Mouse (Mus musculus): ENCODE measurements at regions not wholly inside any gene's neighbourhood (a gene's known extent, or its start where the extent isn't known, plus 50 kb on each side); places are given as distances from the start of the nearest gene placed in this dataset.

- no peak overlapping the region for H3K9ac ChIP-seq
- DNase-seq (ENCODE audit: low spot score) (no peak), ATAC-seq (ENCODE audit: low FRiP score) (no peak)
- H3K9me3 ChIP-seq (ENCODE audit: control insufficient read depth, low read length) = 0 out of 2 replicates have a peak, but pooled peaks cover 9% of the 10 kb centered on the region
- H3K4me3 ChIP-seq (replicated peaks; ENCODE audit: low read length) = no peak overlapping the region
- no peaks in the 10 kb centered on the region for H3K36me3 ChIP-seq (replicated peaks; ENCODE audit: control insufficient read depth, insufficient read depth)
- H3K27me3 ChIP-seq (ENCODE audit: control insufficient read depth, insufficient read depth, low read length) = no peaks in the 10 kb centered on the region
- no peak overlapping the region for H3K27ac ChIP-seq
- WGBS = 77% methylated on average over 4 of the region's 4 CpGs
- H3K4me1 ChIP-seq (replicated peaks; ENCODE audit: control insufficient read depth, insufficient read depth, low read length) = no peaks in the 10 kb centered on the region
- no peak overlapping the region for H3K4me2 ChIP-seq (replicated peaks)
These were observed 279.6 kb downstream of the Gm49356 start for GRCm38 (mm10) chr15:59168660-59169170.

- Histone ChIP-seq H3K4me3 (replicated peaks; ENCODE audit: low read length) (no peak overlapping the region), H3K27ac (no peak overlapping the region), H3K9me3 (ENCODE audit: control insufficient read depth, low read length) (0 out of 2 replicates have a peak, but pooled peaks cover 9% of the 10 kb centered on the region), H3K27me3 (ENCODE audit: control insufficient read depth, insufficient read depth, low read length) (no peaks in the 10 kb centered on the region), H3K9ac (no peak overlapping the region), H3K36me3 (replicated peaks; ENCODE audit: control insufficient read depth, insufficient read depth) (no peaks in the 10 kb centered on the region), H3K4me1 (replicated peaks; ENCODE audit: control insufficient read depth, insufficient read depth, low read length) (peaks cover 4% of the 10 kb centered on the region; the same call in 1 of the 2 replicates), H3K4me2 (replicated peaks) (no peak overlapping the region)
- no peak for DNase-seq (ENCODE audit: low spot score)
- WGBS = 91% methylated on average over 12 of the region's 12 CpGs
- no peak for ATAC-seq (ENCODE audit: low FRiP score)
These were observed 280.2 kb downstream of the Gm49356 start for GRCm38 (mm10) chr15:59169237-59169797.

- 0 out of 2 replicates have a peak, but pooled peaks cover 9% of the 10 kb centered on the region for H3K9me3 ChIP-seq (ENCODE audit: control insufficient read depth, low read length)
- ATAC-seq (ENCODE audit: low FRiP score) (no peak), DNase-seq (ENCODE audit: low spot score) (no peak)
- no peak overlapping the region for H3K27ac ChIP-seq
- no peak overlapping the region for H3K9ac ChIP-seq
- H3K4me1 ChIP-seq (replicated peaks; ENCODE audit: control insufficient read depth, insufficient read depth, low read length) = peaks cover 4% of the 10 kb centered on the region; the same call in 1 of the 2 replicates
- no peaks in the 10 kb centered on the region for H3K36me3 ChIP-seq (replicated peaks; ENCODE audit: control insufficient read depth, insufficient read depth)
- no peak overlapping the region for H3K4me2 ChIP-seq (replicated peaks)
- no peak overlapping the region for H3K4me3 ChIP-seq (replicated peaks; ENCODE audit: low read length)
- no peaks in the 10 kb centered on the region for H3K27me3 ChIP-seq (ENCODE audit: control insufficient read depth, insufficient read depth, low read length)
- WGBS = 91% methylated on average over 3 of the region's 3 CpGs
These were observed 280.7 kb downstream of the Gm49356 start for GRCm38 (mm10) chr15:59169831-59170230.

GRCm38 (mm10) chr15:59171120-59171519, 282.0 kb downstream of the Gm49356 start:
- Histone ChIP-seq H3K4me3 (replicated peaks; ENCODE audit: low read length) (no peak overlapping the region), H3K9ac (no peak overlapping the region), H3K4me2 (replicated peaks) (no peak overlapping the region), H3K4me1 (replicated peaks; ENCODE audit: control insufficient read depth, insufficient read depth, low read length) (peaks cover 4% of the 10 kb centered on the region; the same call in 1 of the 2 replicates), H3K9me3 (ENCODE audit: control insufficient read depth, low read length) (0 out of 2 replicates have a peak, but pooled peaks cover 9% of the 10 kb centered on the region), H3K36me3 (replicated peaks; ENCODE audit: control insufficient read depth, insufficient read depth) (no peaks in the 10 kb centered on the region), H3K27me3 (ENCODE audit: control insufficient read depth, insufficient read depth, low read length) (no peaks in the 10 kb centered on the region), H3K27ac (no peak overlapping the region)
- WGBS = 24% methylated on average over 6 of the region's 6 CpGs
- no peak for DNase-seq (ENCODE audit: low spot score)
- ATAC-seq (ENCODE audit: low FRiP score) = no peak

GRCm38 (mm10) chr15:59173452-59174245, 284.6 kb downstream of the Gm49356 start:
- Histone ChIP-seq H3K9ac (no peak overlapping the region), H3K4me1 (replicated peaks; ENCODE audit: control insufficient read depth, insufficient read depth, low read length) (peaks cover 4% of the 10 kb centered on the region; the same call in 1 of the 2 replicates), H3K36me3 (replicated peaks; ENCODE audit: control insufficient read depth, insufficient read depth) (no peaks in the 10 kb centered on the region), H3K27ac (peak overlapping the region; percentile 57; the same call in 1 of the 2 replicates), H3K9me3 (ENCODE audit: control insufficient read depth, low read length) (no peaks in the 10 kb centered on the region), H3K4me3 (replicated peaks; ENCODE audit: low read length) (no peak overlapping the region), H3K4me2 (replicated peaks) (no peak overlapping the region), H3K27me3 (ENCODE audit: control insufficient read depth, insufficient read depth, low read length) (no peaks in the 10 kb centered on the region)
- no peak for ATAC-seq (ENCODE audit: low FRiP score)
- DNase-seq (ENCODE audit: low spot score) = no peak
- WGBS = 66% methylated on average over 21 of the region's 21 CpGs

- H3K27ac ChIP-seq = peak overlapping the region; percentile 57; the same call in 1 of the 2 replicates
- ATAC-seq (ENCODE audit: low FRiP score) = no peak
- H3K4me2 ChIP-seq (replicated peaks) = no peak overlapping the region
- H3K4me3 ChIP-seq (replicated peaks; ENCODE audit: low read length) = no peak overlapping the region
- H3K36me3 ChIP-seq (replicated peaks; ENCODE audit: control insufficient read depth, insufficient read depth) = no peaks in the 10 kb centered on the region
- no peak for DNase-seq (ENCODE audit: low spot score)
- no peaks in the 10 kb centered on the region for H3K9me3 ChIP-seq (ENCODE audit: control insufficient read depth, low read length)
- 9% methylated on average over 7 of the region's 7 CpGs for WGBS
- peaks cover 4% of the 10 kb centered on the region; the same call in 1 of the 2 replicates for H3K4me1 ChIP-seq (replicated peaks; ENCODE audit: control insufficient read depth, insufficient read depth, low read length)
- no peak overlapping the region for H3K9ac ChIP-seq
- H3K27me3 ChIP-seq (ENCODE audit: control insufficient read depth, insufficient read depth, low read length) = no peaks in the 10 kb centered on the region
These were observed 285.2 kb downstream of the Gm49356 start for GRCm38 (mm10) chr15:59174246-59174751.

GRCm38 (mm10) chr15:59174893-59175531, 285.9 kb downstream of the Gm49356 start:
- H3K36me3 ChIP-seq (replicated peaks; ENCODE audit: control insufficient read depth, insufficient read depth) = no peaks in the 10 kb centered on the region
- DNase-seq (ENCODE audit: low spot score) (no peak), ATAC-seq (ENCODE audit: low FRiP score) (peak; percentile 46)
- H3K27me3 ChIP-seq (ENCODE audit: control insufficient read depth, insufficient read depth, low read length) = no peaks in the 10 kb centered on the region
- no peak overlapping the region for H3K9ac ChIP-seq
- H3K27ac ChIP-seq = peak overlapping the region; percentile 43; the same call in 1 of the 2 replicates
- WGBS = 68% methylated on average over 8 of the region's 8 CpGs
- no peak overlapping the region for H3K4me3 ChIP-seq (replicated peaks; ENCODE audit: low read length)
- H3K4me2 ChIP-seq (replicated peaks) = no peak overlapping the region
- peaks cover 4% of the 10 kb centered on the region; the same call in 1 of the 2 replicates for H3K4me1 ChIP-seq (replicated peaks; ENCODE audit: control insufficient read depth, insufficient read depth, low read length)
- H3K9me3 ChIP-seq (ENCODE audit: control insufficient read depth, low read length) = no peaks in the 10 kb centered on the region

GRCm38 (mm10) chr15:59180076-59180475, 291.0 kb downstream of the Gm49356 start:
- H3K36me3 ChIP-seq (replicated peaks; ENCODE audit: control insufficient read depth, insufficient read depth) = no peaks in the 10 kb centered on the region
- ATAC-seq (ENCODE audit: low FRiP score) = no peak
- 67% methylated on average over 3 of the region's 3 CpGs for WGBS

GRCm38 (mm10) chr15:59184461-59184860, 295.4 kb downstream of the Gm49356 start:
- no peaks in the 10 kb centered on the region for H3K27me3 ChIP-seq (ENCODE audit: control insufficient read depth, insufficient read depth, low read length)
- ATAC-seq (ENCODE audit: low FRiP score) (no peak), DNase-seq (ENCODE audit: low spot score) (no peak)
- no peak overlapping the region for H3K9ac ChIP-seq
- H3K4me1 ChIP-seq (replicated peaks; ENCODE audit: control insufficient read depth, insufficient read depth, low read length) = no peaks in the 10 kb centered on the region
- H3K4me3 ChIP-seq (replicated peaks; ENCODE audit: low read length) = no peak overlapping the region
- H3K9me3 ChIP-seq (ENCODE audit: control insufficient read depth, low read length) = no peaks in the 10 kb centered on the region
- no peak overlapping the region for H3K27ac ChIP-seq
- no peak overlapping the region for H3K4me2 ChIP-seq (replicated peaks)
- no peaks in the 10 kb centered on the region for H3K36me3 ChIP-seq (replicated peaks; ENCODE audit: control insufficient read depth, insufficient read depth)
- 74% methylated on average over 9 of the region's 9 CpGs for WGBS

More at GRCm38 (mm10) chr15:59180076-59180475, 291.0 kb downstream of the Gm49356 start:
- no peak overlapping the region for H3K9ac ChIP-seq
- H3K4me1 ChIP-seq (replicated peaks; ENCODE audit: control insufficient read depth, insufficient read depth, low read length) = no peaks in the 10 kb centered on the region
- no peaks in the 10 kb centered on the region for H3K27me3 ChIP-seq (ENCODE audit: control insufficient read depth, insufficient read depth, low read length)
- H3K9me3 ChIP-seq (ENCODE audit: control insufficient read depth, low read length) = no peaks in the 10 kb centered on the region
- H3K27ac ChIP-seq = no peak overlapping the region
- DNase-seq (ENCODE audit: low spot score) = no peak
- H3K4me2 ChIP-seq (replicated peaks) = no peak overlapping the region
- H3K4me3 ChIP-seq (replicated peaks; ENCODE audit: low read length) = no peak overlapping the region

Measured in hindbrain, embryonic 14.5 days (tissue).